ENCODE assay signal across 8 mouse cellular contexts in the genomic region with DNA sequence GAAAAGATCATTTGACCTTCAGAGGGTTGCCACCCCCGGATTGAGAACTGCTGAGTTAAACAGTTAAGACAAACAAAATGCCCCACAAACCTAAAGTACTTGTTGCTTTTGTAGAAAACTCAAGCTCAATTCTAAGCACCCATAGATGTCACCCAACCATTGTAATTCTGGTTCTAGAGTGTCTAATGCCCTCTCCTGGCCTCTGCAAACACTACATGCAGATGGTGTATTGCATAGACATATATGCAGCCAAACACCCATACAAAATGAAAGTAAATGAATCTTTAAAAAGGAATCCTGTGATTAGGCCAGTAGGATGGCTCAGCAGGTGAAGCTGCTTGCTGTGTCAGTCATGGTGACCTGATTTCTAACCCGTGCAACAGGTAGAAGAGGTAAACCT. TPM values are rescaled to one million over a fixed set of nuclear protein-coding genes. Genes with fewer than 3 reads are reported as not detected.
DNase-seq lines count a peak whose midpoint lies in the region; ATAC-seq and TF ChIP-seq lines count a peak whose summit lies in the region.

No protein-coding gene starts in this region.

- H3K27ac ChIP-seq in kidney, postnatal 0 days, result no peak overlapping the region
- no peak overlapping the region for H3K27ac ChIP-seq in kidney, adult 2 months (ENCODE audit: insufficient read depth, low read depth, low read length)
- no peak overlapping the region for H3K27ac ChIP-seq in limb, embryonic 10.5 days

- H3K4me1 ChIP-seq in kidney, postnatal 0 days (replicated peaks; ENCODE audit: insufficient read depth, low read length), result no peaks in the 10 kb centered on the region
- peaks cover 23% of the 10 kb centered on the region; the same call in 1 of the 2 replicates for H3K4me1 ChIP-seq in kidney, adult 2 months (ENCODE audit: control insufficient read depth, insufficient read depth, low read length)
- H3K4me1 ChIP-seq in limb, embryonic 10.5 days, result peaks cover 3% of the 10 kb centered on the region

- H3K9ac ChIP-seq in kidney, postnatal 0 days (ENCODE audit: low read depth, low read length), result no peak overlapping the region

- DNase-seq in kidney, postnatal 0 days (ENCODE audit: low spot score), result peak; percentile 63
- DNase-seq in kidney, adult 2 months, result no peak
- DNase-seq in MEL-GATA-1-ER (ENCODE audit: extremely low read depth, low read depth), result peak; percentile 30
- DNase-seq in retina, postnatal 1 day, result peak; percentile 47
- DNase-seq in ovary, adult 18-20 months (ENCODE audit: low spot score), result no peak
- DNase-seq in cerebellum, adult 9-10 months, result no peak
- no peak for DNase-seq in limb, embryonic 10.5 days (ENCODE audit: low spot score)

- no peak overlapping the region for H3K4me3 ChIP-seq in kidney, postnatal 0 days (replicated peaks; ENCODE audit: low read depth, low read length)
- H3K4me3 ChIP-seq in kidney, adult 2 months (ENCODE audit: insufficient read depth, low read depth, low read length), result no peak overlapping the region
- H3K4me3 ChIP-seq in limb, embryonic 10.5 days, result no peak overlapping the region

- WGBS in kidney, postnatal 0 days, result 86% methylated on average over 2 of the region's 2 CpGs
- WGBS in kidney, adult 2 months, result 51% methylated on average over 2 of the region's 2 CpGs
- 92% methylated on average over 2 of the region's 2 CpGs for WGBS in limb, embryonic 10.5 days

- TF ChIP-seq CTCF in kidney, postnatal 0 days (IDR thresholded peaks at IDR 0.05; ENCODE audit: low read depth), result peak; percentile 68
- no peak for TF ChIP-seq CTCF in kidney, adult 2 months (conservative IDR thresholded peaks at IDR 0.05; ENCODE audit: insufficient read depth, insufficient read length, low read depth, low read length)

- no peaks in the 10 kb centered on the region for H3K27me3 ChIP-seq in kidney, postnatal 0 days (ENCODE audit: insufficient read depth, low read length)
- no peaks in the 10 kb centered on the region for H3K27me3 ChIP-seq in kidney, adult 2 months (replicated peaks; ENCODE audit: control insufficient read depth, insufficient read depth, low read length)
- H3K27me3 ChIP-seq in limb, embryonic 10.5 days (ENCODE audit: low read depth, poor library complexity, severe bottlenecking), result no peaks in the 10 kb centered on the region

- H3K4me2 ChIP-seq in kidney, postnatal 0 days (ENCODE audit: low read length), result no peak overlapping the region

- peak; percentile 52; the same call in 1 of the 2 replicates for ATAC-seq in kidney, postnatal 0 days (replicated peaks; ENCODE audit: low FRiP score, low read depth)
- peak; percentile 81 for ATAC-seq in common myeloid progenitor, adult 5-6 weeks (replicated peaks; ENCODE audit: low read depth, poor library complexity, severe bottlenecking)

- H3K9me3 ChIP-seq in kidney, postnatal 0 days (replicated peaks; ENCODE audit: low read length), result no peaks in the 10 kb centered on the region
- no peaks in the 10 kb centered on the region for H3K9me3 ChIP-seq in limb, embryonic 10.5 days (replicated peaks)

- peaks cover 56% of the 10 kb centered on the region for H3K36me3 ChIP-seq in kidney, postnatal 0 days (ENCODE audit: insufficient read depth, low read length)
- H3K36me3 ChIP-seq in kidney, adult 2 months (ENCODE audit: control insufficient read depth, insufficient read depth, low read length), result peaks cover 51% of the 10 kb centered on the region
- H3K36me3 ChIP-seq in limb, embryonic 10.5 days, result peaks cover 91% of the 10 kb centered on the region

- no peak for TF ChIP-seq POLR2A in kidney, adult 2 months (IDR thresholded peaks at IDR 0.05; ENCODE audit: low read depth, low read length)

RNA-seq across cellular contexts. Expression of gene Ivns1abp, which starts 8.6 kb away (rescaled TPM):
- 432 and 474 TPM in 2 replicates for polyA plus RNA-seq in kidney, postnatal 0 days (2015; fragmentation: Nextera tagmentation; extraction: Ambion mirVana)
- 137 and 155 TPM in 2 replicates for polyA plus RNA-seq in kidney, adult 2 months (2012; rRNA removed)
- total RNA-seq in common myeloid progenitor, adult 5-6 weeks (2017), result 467 and 489 TPM in 2 replicates
- polyA plus RNA-seq in limb, embryonic 10.5 days (2016; fragmentation: Nextera tagmentation; extraction: Ambion mirVana), result 343 and 366 TPM in 2 replicates

Comparison
In these comparisons a context has a peak if more than half of its experiments do, and no peak if none do; other contexts are left out.
1. DNase-seq: peak in kidney, postnatal 0 days (single experiment), MEL-GATA-1-ER (single experiment) and retina, postnatal 1 day (single experiment); none in kidney, adult 2 months (single experiment), ovary, adult 18-20 months (single experiment), cerebellum, adult 9-10 months (single experiment) and limb, embryonic 10.5 days (single experiment).